28 mouse cellular contexts compared by ENCODE assay signal in the genomic region with DNA sequence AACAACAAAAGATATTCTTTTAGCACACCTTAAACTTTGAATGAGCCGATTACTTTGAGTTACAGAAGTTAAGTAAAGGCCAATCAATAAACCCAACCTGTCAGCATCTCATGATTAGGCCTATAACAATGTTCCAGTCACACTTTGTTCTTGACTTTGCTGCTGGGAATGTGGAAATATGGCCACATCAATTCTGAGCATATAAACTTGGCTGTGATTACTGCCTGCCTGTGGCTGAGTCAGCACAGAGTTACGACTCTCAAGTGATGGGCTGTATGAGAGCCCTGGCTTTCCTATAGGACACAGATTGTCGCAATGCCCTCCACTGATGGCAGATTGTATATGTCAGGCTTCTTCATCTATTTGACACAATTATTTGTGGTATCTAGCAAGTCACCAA.
"Had no signal": no experiment of that assay in that cellular context is flagged by ENCODE, and none has a peak within 500 bp of the region (broad histone marks: within the 10 kb centered on the region; RNA-seq: fewer than 3 reads in every experiment).

No protein-coding gene starts in this region.

- H3K27me3 ChIP-seq: embryonic facial prominence, embryonic 12.5 days; embryonic facial prominence, embryonic 13.5 days; embryonic facial prominence, embryonic 15.5 days; forebrain, embryonic 12.5 days; forebrain, embryonic 13.5 days; forebrain, embryonic 15.5 days had no signal

- H3K4me3 ChIP-seq: embryonic facial prominence, embryonic 10.5 days; embryonic facial prominence, embryonic 12.5 days; embryonic facial prominence, embryonic 13.5 days; embryonic facial prominence, embryonic 15.5 days; erythroblast, embryonic 14.5 days; forebrain, embryonic 10.5 days; forebrain, embryonic 12.5 days; forebrain, embryonic 13.5 days; forebrain, embryonic 15.5 days; gastrocnemius, adult 2 months; heart, adult 2 months; heart, embryonic 10.5 days had no signal

- DNase-seq: cerebellum, adult 9-11 months; cerebellum, postnatal 10 days; cerebellum, postnatal 14 days; cerebellum, postnatal 25 days; cerebellum, postnatal 36 days; embryo, embryonic 11 days; forebrain, postnatal 0 days; gastrocnemius, adult 2 months; gastrocnemius, postnatal 10 days; gastrocnemius, postnatal 14 days; gastrocnemius, postnatal 25 days; gastrocnemius, postnatal 36 days; heart, adult 11 months; heart, adult 18-20 months; heart, adult 2 months had no signal

- H3K4me2 ChIP-seq: embryonic facial prominence, embryonic 12.5 days; embryonic facial prominence, embryonic 13.5 days; embryonic facial prominence, embryonic 15.5 days; forebrain, embryonic 12.5 days; forebrain, embryonic 13.5 days; forebrain, embryonic 15.5 days; heart, embryonic 11.5 days had no signal

- H3K27ac ChIP-seq: embryonic facial prominence, embryonic 10.5 days; embryonic facial prominence, embryonic 12.5 days; embryonic facial prominence, embryonic 13.5 days; embryonic facial prominence, embryonic 15.5 days; forebrain, embryonic 10.5 days; forebrain, embryonic 12.5 days; forebrain, embryonic 13.5 days; forebrain, embryonic 15.5 days; gastrocnemius, adult 2 months; heart, adult 2 months; heart, embryonic 10.5 days had no signal

- H3K36me3 ChIP-seq: embryonic facial prominence, embryonic 10.5 days; embryonic facial prominence, embryonic 12.5 days; embryonic facial prominence, embryonic 13.5 days; embryonic facial prominence, embryonic 15.5 days; forebrain, embryonic 10.5 days; forebrain, embryonic 12.5 days; forebrain, embryonic 15.5 days; heart, embryonic 10.5 days had no signal

- H3K9ac ChIP-seq: embryonic facial prominence, embryonic 12.5 days; embryonic facial prominence, embryonic 13.5 days; embryonic facial prominence, embryonic 15.5 days; forebrain, embryonic 12.5 days; forebrain, embryonic 13.5 days; forebrain, embryonic 15.5 days; forebrain, postnatal 0 days had no signal

- H3K9me3 ChIP-seq: embryonic facial prominence, embryonic 10.5 days; embryonic facial prominence, embryonic 12.5 days; embryonic facial prominence, embryonic 13.5 days; embryonic facial prominence, embryonic 15.5 days; forebrain, embryonic 10.5 days; forebrain, embryonic 12.5 days; forebrain, embryonic 13.5 days; forebrain, embryonic 15.5 days; heart, embryonic 10.5 days had no signal

- H3K4me1 ChIP-seq: embryonic facial prominence, embryonic 10.5 days; embryonic facial prominence, embryonic 12.5 days; embryonic facial prominence, embryonic 13.5 days; embryonic facial prominence, embryonic 15.5 days; forebrain, embryonic 12.5 days; forebrain, embryonic 15.5 days; heart, embryonic 10.5 days had no signal

- ATAC-seq: forebrain, embryonic 13.5 days; forebrain, embryonic 14.5 days; forebrain, embryonic 15.5 days; forebrain, embryonic 16.5 days; forebrain, postnatal 0 days had no signal
